Mouse (Mus musculus) megakaryocyte, embryonic 14.5 days (primary cell): Measurements from ENCODE around the gene Parn.

Source experiments
- FLI1 ChIP-seq: IDR thresholded peaks from 2 replicates; pipeline ENCODE4 v1.6.1; 2012; ENCODE audit warnings: low read length, inconsistent platforms, mixed read lengths
- GATA1 ChIP-seq: IDR thresholded peaks from 3 replicates; pipeline ENCODE4 v1.6.1; 2012; ENCODE audit warnings: mixed read lengths, low read length, inconsistent platforms, borderline replicate concordance

DNA sequence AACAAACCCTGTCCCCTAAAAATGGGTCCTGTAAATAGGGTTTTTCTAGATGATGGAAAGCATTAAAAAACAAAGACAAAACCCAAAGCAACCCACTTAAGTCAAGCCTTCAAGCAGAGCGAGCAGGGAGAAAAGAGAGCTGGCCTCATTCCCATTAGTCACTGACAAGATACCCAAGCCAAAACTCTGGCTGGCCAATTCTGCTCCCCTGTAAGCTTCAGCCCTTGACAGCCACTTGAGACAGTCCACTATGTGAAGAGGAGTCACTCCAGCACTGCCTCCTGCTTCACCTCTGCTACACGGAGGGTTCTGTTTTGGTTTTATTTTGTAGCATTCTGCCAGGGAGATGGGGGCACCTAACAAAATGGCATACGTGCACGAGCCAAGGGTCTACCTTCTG is 126.2 kb downstream of the Parn start:
- TF ChIP-seq FLI1, result no peak
- TF ChIP-seq GATA1, result no peak
